Mouse (Mus musculus) left cerebral cortex, postnatal 4 days (tissue): Measurements from ENCODE around the gene Lekr1. TPM values are rescaled to one million over a fixed set of nuclear protein-coding genes. Genes with fewer than 3 reads are reported as not detected.

Source experiments
- DNase-seq: peaks from one replicate; pipeline ENCODE4 v3.0.0-alpha.2; 2022
- intact Hi-C: fragments of 180-260 bp; cut with DNase I; formaldehyde crosslinking; loops from one replicate; pipeline ENCODE4 v1.15.1; 2025
- total RNA-seq, 2 experiments: library from RNA; stranded (reverse); gene quantifications; 2 replicates each; pipeline ENCODE4 v1.2.3; 2021

Gene Lekr1
- total RNA-seq, 2 experiments from 2014 or later = 5.9 to 6.7 TPM

GRCm38 (mm10) chr3:65654541-65655206 lies 11.4 kb upstream of the Lekr1 start:
- intact Hi-C loops = loop anchor here (5.0 kb wide), 1 partner anchor 127 kb away; the partner anchor contains the start of gene Tiparp
- DNase-seq = no peak

DNA sequence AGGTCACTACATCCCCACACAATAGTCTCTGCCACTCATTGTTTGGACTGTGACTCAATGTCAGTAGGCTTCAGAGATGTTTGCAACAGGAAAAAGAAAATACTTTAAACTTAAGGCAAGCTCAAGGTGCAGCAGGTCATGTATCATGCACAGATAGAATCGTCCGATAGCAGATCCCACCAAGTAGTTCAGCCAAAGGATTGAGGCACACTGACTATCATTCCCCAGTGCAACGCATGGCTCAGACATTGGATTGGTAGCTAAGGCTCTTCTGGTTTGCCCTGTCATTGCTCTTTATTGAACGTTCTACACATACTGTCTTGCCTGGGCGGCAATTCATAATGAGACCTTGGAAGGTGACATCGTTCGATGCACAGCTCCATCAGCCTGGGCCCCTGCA lies 9.6 kb upstream of the Lekr1 start:
- DNase-seq = no peak
- intact Hi-C loops = loop anchor here (5.0 kb wide), 1 partner anchor 129 kb away; the partner anchor contains the start of gene Tiparp

- intact Hi-C loops = loop anchor here (5.0 kb wide), 1 partner anchor 130 kb away; the partner anchor contains the start of gene Tiparp
- DNase-seq = no peak
Observed at GRCm38 (mm10) chr3:65656902-65657660, 8.9 kb upstream of the Lekr1 start.

DNA sequence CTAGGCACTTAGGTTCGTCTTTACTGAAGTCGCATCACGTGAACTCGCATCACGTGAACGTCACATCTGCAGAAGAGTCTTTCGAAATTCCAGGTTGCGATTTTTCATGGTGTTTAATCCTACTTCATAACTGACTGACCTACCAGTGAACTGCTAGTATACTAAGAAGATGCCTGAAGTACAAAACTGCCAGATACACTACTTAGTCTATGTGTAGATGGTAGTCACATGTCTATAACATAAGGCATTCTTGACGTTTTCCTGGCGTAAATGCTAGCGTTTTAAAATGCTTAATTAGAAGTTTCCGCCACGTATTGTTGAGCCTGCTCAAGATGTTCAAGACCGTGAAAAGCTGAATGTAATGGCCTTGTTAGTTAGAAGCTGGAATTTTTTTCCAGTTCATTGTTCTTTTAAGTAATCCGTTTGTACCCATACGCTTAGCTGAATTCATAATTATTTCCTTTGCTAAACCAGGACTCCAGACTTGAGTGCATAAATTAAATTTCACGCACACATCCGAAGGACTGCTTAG lies 7.9 kb upstream of the Lekr1 start:
- intact Hi-C loops = loop anchor here (5.0 kb wide), 1 partner anchor 131 kb away; the partner anchor contains the start of gene Tiparp
- DNase-seq = no peak

GRCm38 (mm10) chr3:65658721-65659619 lies 7.1 kb upstream of the Lekr1 start:
- intact Hi-C loops = loop anchor here (5.0 kb wide), 1 partner anchor 132 kb away; the partner anchor contains the start of gene Tiparp
- peak; percentile 51 for DNase-seq

DNA sequence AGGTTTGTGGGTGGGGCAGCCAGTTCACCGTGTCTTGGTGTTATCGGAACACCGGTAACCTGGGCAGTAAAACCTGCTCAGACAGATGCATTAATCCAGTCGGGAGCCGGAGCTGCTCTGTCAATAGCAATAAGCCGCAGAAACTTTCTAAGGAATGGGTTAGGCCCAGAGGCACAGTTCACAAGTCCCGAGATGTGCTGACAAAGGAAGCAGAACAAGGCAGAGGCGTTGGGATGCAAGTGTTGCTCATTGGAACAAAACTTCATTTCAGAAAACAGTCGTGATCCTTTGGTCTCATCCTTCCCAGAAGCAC lies 6.5 kb upstream of the Lekr1 start:
- no peak for DNase-seq
- intact Hi-C loops = loop anchor here (5.0 kb wide), 1 partner anchor 132 kb away; the partner anchor contains the start of gene Tiparp

DNA sequence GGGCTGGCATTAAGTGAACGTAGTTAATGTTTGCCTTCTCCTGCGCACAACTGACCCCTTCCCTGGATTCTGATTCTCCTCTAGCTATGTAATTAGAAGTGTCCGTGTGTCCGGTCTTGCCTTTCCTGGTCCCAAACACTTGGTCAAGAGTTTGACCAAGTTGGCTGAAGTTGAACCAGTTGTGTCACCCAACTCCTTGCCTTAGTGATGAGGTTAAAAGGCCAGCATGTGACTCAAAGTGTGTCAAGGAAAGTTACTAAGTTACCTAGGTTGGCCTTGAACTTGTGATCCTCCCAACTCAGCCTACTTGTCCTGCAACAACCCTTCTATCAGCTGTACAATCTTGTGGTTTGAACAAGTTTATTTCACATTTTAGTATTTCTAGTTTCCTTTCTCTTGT lies 5.7 kb upstream of the Lekr1 start:
- no peak for DNase-seq
- intact Hi-C loops = loop anchor here (10.0 kb wide), 1 partner anchor 264 kb away; no protein-coding TSS in a partner anchor

- no peak for DNase-seq
- intact Hi-C loops = loop anchor here (10.0 kb wide), 1 partner anchor 263 kb away; no protein-coding TSS in a partner anchor
Observed at GRCm38 (mm10) chr3:65661731-65662130, 4.3 kb upstream of the Lekr1 start.

DNA sequence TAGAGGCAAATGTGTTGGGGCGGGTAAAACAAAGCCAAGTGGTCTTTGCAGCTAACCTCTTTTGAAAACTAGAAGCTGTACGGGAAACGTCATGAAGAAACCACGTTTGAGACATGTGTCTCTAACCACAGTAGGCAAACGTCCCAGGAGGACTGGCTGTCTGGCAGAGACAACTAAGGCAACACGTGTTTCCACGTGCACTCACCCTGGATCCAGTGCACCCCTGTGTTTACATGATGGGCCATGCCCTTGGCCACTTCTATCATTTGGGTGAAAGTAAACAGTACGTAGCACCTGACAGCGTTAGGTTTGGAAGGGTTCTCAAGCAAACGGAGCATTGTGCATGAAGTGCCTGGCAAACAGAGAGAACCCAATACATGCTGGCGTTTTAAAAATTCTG lies 2.9 kb upstream of the Lekr1 start:
- DNase-seq = no peak
- intact Hi-C loops = loop anchor here (10.0 kb wide), 1 partner anchor 262 kb away; no protein-coding TSS in a partner anchor

DNA sequence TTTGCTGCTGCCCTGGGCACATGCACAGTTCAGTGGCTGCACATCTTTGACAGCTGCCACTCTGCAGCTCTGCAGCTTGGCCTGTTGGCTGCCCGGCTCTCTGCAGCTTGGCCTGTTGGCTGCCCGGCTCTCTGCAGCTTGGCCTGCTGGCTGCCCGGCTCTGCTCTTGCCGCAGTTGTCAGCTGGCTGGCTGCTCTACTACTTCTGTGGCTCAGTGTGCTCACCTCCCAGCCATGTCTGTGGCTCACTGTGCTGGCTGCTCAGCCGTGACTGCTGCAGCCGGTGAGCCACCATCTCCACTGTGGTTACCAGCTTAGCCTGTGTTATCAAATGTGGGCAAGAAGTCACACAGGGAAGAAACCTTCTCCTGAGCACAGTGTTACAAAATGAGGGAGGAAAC lies 4.2 kb downstream of the Lekr1 start:
- peak; percentile 61 for DNase-seq
- intact Hi-C loops = no loop called here

DNA sequence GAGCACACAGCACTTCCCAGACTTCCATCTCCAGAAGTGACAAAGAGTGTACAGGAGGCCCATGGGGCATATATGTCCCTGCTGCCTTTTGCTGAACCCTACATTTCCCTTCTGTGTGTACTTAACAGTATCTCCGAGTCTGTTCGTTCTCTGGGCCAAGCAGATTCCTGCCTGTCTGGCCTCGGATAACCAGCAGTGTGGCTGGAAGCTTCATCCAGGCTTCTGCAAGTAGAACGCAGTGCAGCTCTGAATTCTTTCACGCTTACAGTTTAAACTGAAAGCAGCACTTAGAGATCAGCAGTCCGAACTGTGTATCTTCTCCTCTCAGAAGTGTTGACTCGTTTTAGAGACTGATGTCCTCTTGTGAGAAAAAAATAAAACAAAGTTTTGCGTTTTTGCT lies 7.7 kb downstream of the Lekr1 start:
- intact Hi-C loops = no loop called here
- DNase-seq = no peak

- DNase-seq = no peak
Observed at GRCm38 (mm10) chr3:65680612-65681011, 14.6 kb downstream of the Lekr1 start.

GRCm38 (mm10) chr3:65689705-65690104 lies 23.7 kb downstream of the Lekr1 start:
- intact Hi-C loops = no loop called here
- no peak for DNase-seq

More at GRCm38 (mm10) chr3:65680612-65681011, 14.6 kb downstream of the Lekr1 start:
- intact Hi-C loops = no loop called here

DNA sequence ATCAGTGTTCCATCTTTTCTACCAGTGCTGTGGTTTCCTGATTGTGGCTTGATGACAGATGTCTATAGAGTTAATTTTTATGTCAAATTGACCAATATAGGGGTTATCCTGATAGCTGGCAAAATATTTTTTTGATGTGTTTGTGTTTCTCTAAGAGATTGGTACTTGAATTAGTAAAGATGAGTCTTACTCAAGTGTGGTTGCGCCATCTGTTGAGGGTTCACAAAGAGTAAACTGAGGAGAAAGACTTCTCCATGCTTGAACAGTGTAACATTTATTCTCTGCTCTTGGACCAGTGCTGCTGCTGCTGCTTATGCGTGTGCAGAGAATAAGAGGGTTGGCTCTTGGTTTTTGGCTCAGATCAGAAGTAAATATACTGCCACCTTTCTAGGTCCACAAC lies 24.8 kb downstream of the Lekr1 start:
- intact Hi-C loops = no loop called here
- no peak for DNase-seq

DNA sequence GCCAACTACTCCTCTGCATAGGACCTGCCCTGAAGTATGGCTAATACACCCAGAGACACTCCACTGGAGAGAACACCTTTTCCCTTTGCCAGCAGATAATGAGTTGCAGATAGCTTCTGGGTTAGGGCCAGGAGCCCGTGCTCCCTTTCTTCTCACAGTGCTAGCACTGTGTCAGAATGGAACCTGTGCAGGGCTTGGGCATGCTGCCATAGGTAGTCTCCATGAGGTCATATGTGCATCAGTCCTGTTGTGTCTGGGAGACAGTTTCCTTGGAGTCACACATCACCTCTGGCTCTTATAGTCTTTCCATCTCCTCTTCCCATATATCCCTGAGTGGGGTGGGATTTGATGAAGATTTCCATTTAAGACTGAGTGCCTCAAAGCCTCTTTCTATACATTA lies 33.7 kb downstream of the Lekr1 start:
- intact Hi-C loops = no loop called here
- DNase-seq = no peak

- DNase-seq = no peak
- intact Hi-C loops = no loop called here
Observed at GRCm38 (mm10) chr3:65714372-65714771, 48.3 kb downstream of the Lekr1 start.

GRCm38 (mm10) chr3:65717406-65717805 lies 51.4 kb downstream of the Lekr1 start:
- no peak for DNase-seq
- intact Hi-C loops = no loop called here

GRCm38 (mm10) chr3:65722897-65723296 lies 56.9 kb downstream of the Lekr1 start:
- intact Hi-C loops = no loop called here
- DNase-seq = no peak

DNA sequence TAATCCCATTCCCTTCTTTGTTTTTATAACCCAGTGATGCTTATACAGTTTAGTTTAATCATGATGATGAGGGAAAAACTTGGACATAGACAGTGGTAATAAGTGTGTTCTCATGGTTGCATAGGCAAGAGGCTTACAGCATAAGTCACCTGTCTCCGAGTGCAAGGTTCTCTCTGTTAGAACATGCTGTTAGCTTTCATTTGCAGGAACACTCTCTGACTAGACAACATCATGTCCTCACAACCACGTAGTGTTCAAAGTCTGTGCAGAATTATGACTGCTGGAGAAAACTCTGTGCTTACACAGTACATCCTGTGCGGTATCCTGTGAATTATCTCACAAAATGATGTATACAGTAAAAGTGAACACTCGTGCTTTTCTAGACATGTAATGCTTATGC lies 57.6 kb downstream of the Lekr1 start:
- DNase-seq = no peak
- intact Hi-C loops = no loop called here

DNA sequence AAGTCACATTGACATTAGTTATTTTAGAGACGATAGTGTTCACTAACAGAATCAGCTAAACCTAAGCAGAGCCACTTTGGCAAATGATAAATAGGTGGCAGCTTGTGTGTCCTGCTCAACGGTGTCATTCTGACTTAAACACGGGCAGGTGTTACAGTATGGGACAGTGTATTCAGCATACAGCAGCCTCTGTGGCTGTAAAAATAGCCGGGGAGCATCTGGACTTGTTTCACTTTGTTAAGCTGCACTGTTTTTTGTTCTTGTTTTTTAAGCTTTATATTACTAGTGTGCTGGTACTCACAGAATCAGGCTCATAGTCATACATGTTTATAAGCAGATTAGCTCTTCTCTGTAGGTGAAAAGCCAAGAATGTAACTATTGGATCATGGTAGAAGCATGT lies 71.8 kb downstream of the Lekr1 start:
- intact Hi-C loops = no loop called here
- no peak for DNase-seq

GRCm38 (mm10) chr3:65744936-65745335 lies 78.9 kb downstream of the Lekr1 start:
- DNase-seq = no peak

More at GRCm38 (mm10) chr3:65744936-65745335, 78.9 kb downstream of the Lekr1 start:
- intact Hi-C loops = no loop called here
